Mouse (Mus musculus) embryonic facial prominence, embryonic 14.5 days (tissue): ENCODE results near the gene Tubgcp3. TPM values are rescaled to one million over a fixed set of nuclear protein-coding genes. Genes with fewer than 3 reads are reported as not detected.
"Not testable (repeated sequence)": the region's sequence is repeated elsewhere in the genome, so short reads cannot be mapped to it uniquely, and the experiment has no call there.

ENCODE experiments used
- ATAC-seq: fragments of 200-750 bp; cut with Nextera tagmentation; 2 replicates; pipeline ENCODE4 v1.8.0; 2017; ENCODE audit warnings: low read depth, moderate number of reproducible peaks, moderate TSS enrichment
- DNase-seq: peaks from one replicate; pipeline ENCODE4 v3.0.0-alpha.2; 2015; ENCODE audit warnings: low spot score
- H3K27ac ChIP-seq: fragments of 300-500 bp; sonication (generic); replicated peaks from 2 replicates; pipeline ENCODE4 v1.5.1; 2014; ENCODE audit warnings: low read depth, mild to moderate bottlenecking, low read length, moderate library complexity
- H3K27me3 ChIP-seq: fragments of 300-500 bp; sonication (generic); replicated peaks from 2 replicates; pipeline ENCODE4 v1.6.1; 2014; ENCODE audit warnings: low read length; ENCODE audit not compliant: control insufficient read depth, insufficient read depth
- H3K36me3 ChIP-seq: fragments of 300-500 bp; sonication (generic); 2 replicates; pipeline ENCODE4 v1.6.1; 2014; ENCODE audit warnings: low read length, mixed read lengths; ENCODE audit not compliant: control insufficient read depth, insufficient read depth
- H3K4me1 ChIP-seq: fragments of 300-500 bp; sonication (generic); 2 replicates; pipeline ENCODE4 v1.6.1; 2014; ENCODE audit warnings: antibody characterized with exemption, low read length; ENCODE audit not compliant: control insufficient read depth, insufficient read depth
- H3K4me2 ChIP-seq: fragments of 300-500 bp; sonication (generic); 2 replicates; pipeline ENCODE4 v1.6.1; 2014; ENCODE audit warnings: low read depth, mild to moderate bottlenecking, low read length, moderate library complexity, mixed read lengths
- H3K4me3 ChIP-seq: fragments of 300-500 bp; sonication (generic); 2 replicates; pipeline ENCODE4 v1.5.1; 2014; ENCODE audit warnings: low read depth, mild to moderate bottlenecking, low read length
- H3K9ac ChIP-seq: fragments of 300-500 bp; sonication (generic); 2 replicates; pipeline ENCODE4 v1.6.1; 2014; ENCODE audit warnings: low read depth, mild to moderate bottlenecking, low read length, moderate library complexity, mixed read lengths
- H3K9me3 ChIP-seq: fragments of 300-500 bp; sonication (generic); 2 replicates; pipeline ENCODE4 v1.6.1; 2016; ENCODE audit warnings: low read length; ENCODE audit not compliant: control insufficient read depth
- WGBS: fragments of 180-500 bp; shearing (Covaris S2); extraction: QIAGEN DNeasy Blood & Tissue Kit; methylation state at CpG from one replicate; pipeline ENCODE4 v1.1.7; 2014; 5-methylcytosine and 5-hydroxymethylcytosine counted together
- polyA plus RNA-seq: library from polyadenylated mRNA; unstranded; fragments of >200 nt; fragmentation: Nextera tagmentation; extraction: Ambion mirVana; gene quantifications from 2 replicates; pipeline ENCODE4 v1.2.1, GENCODE M21; 2014

The Tubgcp3 gene
- polyA plus RNA-seq, 1 experiment from 2014 or later: 35.9 TPM

DNA sequence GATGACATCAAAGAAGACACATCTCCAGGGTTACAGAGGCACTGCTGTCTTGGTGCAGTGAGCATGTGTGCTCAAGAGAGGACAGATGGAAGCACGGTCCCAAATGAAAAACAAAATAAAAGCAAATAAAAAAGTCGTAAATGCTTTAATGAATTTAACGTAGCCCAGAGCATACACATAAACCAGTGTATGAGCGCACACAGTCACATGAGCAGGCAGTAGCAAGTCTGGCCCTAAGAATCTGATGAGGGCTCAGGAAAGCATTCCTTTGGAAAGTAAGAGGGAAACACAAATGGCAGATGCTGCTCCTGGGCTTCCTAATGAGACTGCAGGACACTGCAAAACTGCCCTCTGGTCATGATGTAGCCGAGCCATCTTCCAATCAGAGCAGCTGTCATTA, 46.2 kb downstream of the Tubgcp3 start:
- Histone ChIP-seq H3K27ac (no peak overlapping the region), H3K36me3 (peaks cover 77% of the 10 kb centered on the region), H3K4me2 (no peak overlapping the region), H3K27me3 (no peaks in the 10 kb centered on the region), H3K4me1 (no peaks in the 10 kb centered on the region), H3K4me3 (no peak overlapping the region), H3K9ac (no peak overlapping the region), H3K9me3 (no peaks in the 10 kb centered on the region)
- DNase-seq (no peak), ATAC-seq (no peak)
- 76% methylated on average over 5 of the region's 5 CpGs for WGBS

DNA sequence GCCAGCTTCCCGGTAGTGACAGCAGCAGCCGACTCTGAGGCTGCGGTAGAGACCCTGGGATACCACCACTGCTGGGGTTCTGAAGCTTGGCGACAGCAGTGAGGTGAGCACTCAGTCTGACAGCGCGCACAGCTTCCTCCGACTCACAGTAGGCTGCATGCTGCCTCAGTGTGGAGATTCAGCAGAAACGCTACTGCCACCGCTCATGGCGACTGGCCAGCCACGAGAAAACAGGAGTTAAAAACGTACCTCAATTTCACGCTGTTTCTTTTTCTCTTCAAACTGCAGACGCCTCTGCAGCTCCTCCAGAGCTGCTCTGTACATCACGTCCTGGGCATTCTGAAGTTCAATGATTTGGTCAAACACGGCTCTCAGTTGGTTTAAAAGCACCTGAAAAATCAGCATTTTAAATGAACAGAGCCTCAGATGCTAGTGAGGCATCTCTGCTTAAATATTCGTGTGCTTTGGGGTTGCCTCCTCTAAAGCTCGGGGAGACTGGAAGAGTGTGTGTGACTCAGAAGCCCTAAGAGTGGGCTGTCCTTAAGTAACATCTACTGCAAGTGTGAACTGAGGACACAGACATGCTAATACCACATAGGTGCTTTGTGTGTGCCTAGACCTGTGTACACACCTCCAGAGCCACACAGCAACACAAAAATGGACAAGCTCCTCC, 50.4 kb downstream of the Tubgcp3 start:
- H3K4me2 ChIP-seq: no peak overlapping the region
- H3K9ac ChIP-seq: no peak overlapping the region
- DNase-seq (no peak), ATAC-seq (no peak)
- H3K27ac ChIP-seq: no peak overlapping the region
- H3K27me3 ChIP-seq: no peaks in the 10 kb centered on the region
- H3K36me3 ChIP-seq: peaks cover 82% of the 10 kb centered on the region
- 92% methylated on average over 18 of the region's 18 CpGs for WGBS
- H3K4me3 ChIP-seq: no peak overlapping the region
- no peaks in the 10 kb centered on the region for H3K9me3 ChIP-seq
- no peaks in the 10 kb centered on the region for H3K4me1 ChIP-seq

DNA sequence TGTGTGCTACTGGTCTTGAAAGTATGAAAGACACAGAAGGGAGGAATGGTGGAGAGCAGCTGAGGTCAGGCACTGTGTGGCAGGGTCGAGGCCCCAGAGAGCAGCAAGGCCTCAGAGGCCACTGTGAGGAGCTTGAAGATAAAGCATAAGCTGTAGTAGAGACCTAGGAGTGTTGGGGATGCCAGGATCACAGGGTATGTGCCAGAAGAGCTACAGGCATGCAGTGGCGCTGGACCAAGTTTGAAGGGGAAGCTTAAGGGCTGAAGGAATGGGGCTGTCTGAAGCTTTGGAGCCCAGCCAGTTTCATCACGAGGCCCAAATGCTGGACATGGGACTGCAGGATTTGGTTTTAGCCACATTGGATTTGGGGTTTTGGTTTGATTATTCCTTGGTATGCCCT, 54.7 kb downstream of the Tubgcp3 start:
- ATAC-seq: not testable (repeated sequence)

DNA sequence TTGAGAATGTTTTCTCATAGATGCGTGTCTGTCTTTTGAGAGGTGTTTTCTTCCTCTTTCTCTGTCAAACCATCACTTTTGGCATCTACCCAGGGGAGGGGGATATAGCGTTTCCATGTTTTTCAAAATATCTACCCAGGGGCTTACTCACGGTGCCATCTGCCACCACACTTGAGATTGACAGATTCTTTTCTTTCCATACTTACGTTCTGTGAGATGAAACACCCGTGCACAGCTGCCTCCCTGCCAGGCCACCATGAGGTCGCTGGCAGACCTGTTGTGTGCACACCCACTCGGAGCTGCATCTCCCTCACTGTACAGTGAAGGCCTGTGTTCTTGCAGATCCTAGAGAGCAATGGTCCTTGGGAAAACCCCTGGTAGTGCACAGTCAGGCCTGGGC, 58.8 kb downstream of the Tubgcp3 start:
- Histone ChIP-seq H3K27ac (no peak overlapping the region), H3K9ac (no peak overlapping the region), H3K27me3 (no peaks in the 10 kb centered on the region), H3K36me3 (peaks cover 27% of the 10 kb centered on the region), H3K4me1 (no peaks in the 10 kb centered on the region), H3K4me3 (no peak overlapping the region), H3K4me2 (no peak overlapping the region), H3K9me3 (no peaks in the 10 kb centered on the region)
- no peak for ATAC-seq
- DNase-seq: no peak
- 65% methylated on average over 7 of the region's 7 CpGs for WGBS

More for the DNA sequence above, 54.7 kb downstream of the Tubgcp3 start:
- H3K27ac ChIP-seq, H3K4me1 ChIP-seq, DNase-seq, H3K4me2 ChIP-seq, H3K27me3 ChIP-seq, H3K9me3 ChIP-seq, H3K9ac ChIP-seq, H3K4me3 ChIP-seq: not testable (repeated sequence)
- WGBS: 71% methylated on average over 3 of the region's 3 CpGs
- H3K36me3 ChIP-seq: peaks cover 59% of the 10 kb centered on the region

DNA sequence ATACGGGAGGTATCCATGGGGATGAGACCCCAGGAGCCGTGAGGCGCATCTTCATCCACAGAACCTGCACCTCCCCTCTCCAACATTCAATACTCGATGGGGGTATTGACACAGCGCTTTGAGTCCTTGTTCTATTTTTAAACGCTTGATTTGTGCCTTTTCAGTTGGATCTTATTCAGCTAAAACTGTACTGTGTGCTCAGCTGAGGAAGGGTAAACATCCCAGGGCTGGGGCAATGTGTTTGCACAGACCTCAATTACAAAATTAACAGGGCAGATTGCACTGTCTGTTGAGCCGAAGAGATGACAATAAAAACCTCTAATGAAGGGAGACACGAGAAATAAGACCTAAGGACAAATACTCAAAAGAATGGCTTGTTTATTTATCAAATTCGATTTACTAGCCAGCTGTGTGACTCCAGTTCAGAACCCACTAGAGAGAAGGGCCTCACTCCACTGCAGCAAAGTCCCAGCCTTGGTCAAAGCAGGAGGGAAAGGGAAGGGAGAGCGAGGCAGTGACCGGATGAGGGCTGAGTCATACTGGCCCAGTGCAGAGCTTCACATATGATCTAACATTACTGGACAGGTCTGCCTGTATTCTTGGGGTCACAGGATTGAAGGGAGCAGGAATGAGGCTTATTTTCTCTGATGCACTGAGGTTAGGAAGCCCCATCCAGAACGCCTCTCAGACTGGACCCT, 62.1 kb downstream of the Tubgcp3 start:
- H3K4me1 ChIP-seq: no peaks in the 10 kb centered on the region
- H3K4me2 ChIP-seq: no peak overlapping the region
- DNase-seq (no peak), ATAC-seq (no peak)
- no peaks in the 10 kb centered on the region for H3K27me3 ChIP-seq
- no peak overlapping the region for H3K9ac ChIP-seq
- no peak overlapping the region for H3K4me3 ChIP-seq
- no peaks in the 10 kb centered on the region for H3K9me3 ChIP-seq
- peaks cover 7% of the 10 kb centered on the region; the same call in 1 of the 2 replicates for H3K36me3 ChIP-seq
- no peak overlapping the region for H3K27ac ChIP-seq
- 65% methylated on average over 12 of the region's 12 CpGs for WGBS

DNA sequence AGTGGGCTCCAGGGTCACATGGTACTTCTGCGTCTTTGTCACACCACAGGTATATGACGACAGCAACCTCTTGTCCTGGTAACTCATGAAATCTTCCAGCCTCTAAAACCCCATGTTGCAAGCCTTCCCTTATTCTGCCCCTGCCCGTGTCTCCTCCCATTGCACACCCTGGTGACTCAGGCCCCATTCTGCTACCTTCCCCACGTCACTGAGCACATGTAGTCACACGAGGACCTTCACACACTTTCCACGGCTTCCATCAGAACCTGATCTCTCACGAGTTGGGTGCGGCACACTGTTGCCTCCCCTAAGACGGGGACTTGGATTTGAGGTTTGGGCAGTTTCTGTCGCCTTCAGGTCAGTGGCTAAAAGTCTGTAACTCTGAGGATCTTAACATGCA, 63.2 kb downstream of the Tubgcp3 start:
- Histone ChIP-seq H3K4me2 (no peak overlapping the region), H3K27ac (no peak overlapping the region), H3K4me1 (no peaks in the 10 kb centered on the region), H3K27me3 (0 out of 2 replicates have a peak, but pooled peaks cover 3% of the 10 kb centered on the region), H3K9ac (no peak overlapping the region), H3K9me3 (no peaks in the 10 kb centered on the region), H3K36me3 (no peaks in the 10 kb centered on the region), H3K4me3 (no peak overlapping the region)
- no peak for DNase-seq
- no peak for ATAC-seq
- WGBS: 78% methylated on average over 10 of the region's 10 CpGs

DNA sequence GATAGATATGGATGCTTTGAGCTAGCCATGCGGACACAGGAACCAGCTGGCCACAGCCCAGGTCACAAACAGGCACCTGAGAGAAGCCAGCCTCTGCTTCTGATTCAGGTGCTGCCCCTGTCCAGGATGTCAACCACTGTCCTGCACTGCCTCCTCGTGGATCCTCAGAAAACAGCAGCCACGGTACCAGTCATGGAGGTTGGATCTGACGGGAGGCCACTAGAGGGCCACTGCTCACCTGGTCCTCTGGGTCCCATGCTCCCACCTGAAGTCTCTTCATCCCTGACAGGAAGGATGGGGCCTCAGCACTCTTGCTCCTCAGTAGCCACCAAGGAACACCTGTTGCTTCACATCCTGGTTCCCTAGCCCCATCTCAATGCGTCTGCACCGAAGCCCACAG, 64.8 kb downstream of the Tubgcp3 start:
- Histone ChIP-seq H3K9me3 (no peaks in the 10 kb centered on the region), H3K9ac (no peak overlapping the region), H3K4me2 (no peak overlapping the region), H3K27me3 (0 out of 2 replicates have a peak, but pooled peaks cover 3% of the 10 kb centered on the region), H3K4me3 (no peak overlapping the region), H3K4me1 (no peaks in the 10 kb centered on the region), H3K27ac (no peak overlapping the region), H3K36me3 (no peaks in the 10 kb centered on the region)
- peak; percentile 47 for DNase-seq
- ATAC-seq: peak; percentile 76
- 21% methylated on average over 6 of the region's 6 CpGs for WGBS

DNA sequence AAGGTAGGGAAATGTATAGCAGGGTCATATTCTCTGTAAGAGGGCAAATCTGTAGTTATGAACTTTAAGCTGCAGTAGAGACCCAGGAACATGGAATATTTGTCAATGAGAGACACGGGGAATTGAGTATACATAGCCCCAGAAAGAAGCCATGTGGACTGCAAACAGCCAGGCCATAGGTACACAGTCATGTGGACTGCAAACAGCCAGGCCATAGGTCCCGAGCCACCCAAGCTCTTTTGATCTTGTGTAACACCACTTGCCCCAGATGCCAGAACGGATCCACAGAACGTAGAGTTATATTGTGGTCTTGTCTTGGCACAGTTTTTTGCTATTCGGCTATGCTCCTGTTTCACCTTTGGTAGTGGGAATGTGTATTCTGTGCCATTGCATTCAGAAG, 88.3 kb downstream of the Tubgcp3 start:
- no peak for DNase-seq
- no peak for ATAC-seq
- Histone ChIP-seq H3K36me3 (no peaks in the 10 kb centered on the region), H3K9me3 (no peaks in the 10 kb centered on the region), H3K4me2 (no peak overlapping the region), H3K4me3 (no peak overlapping the region), H3K27me3 (no peaks in the 10 kb centered on the region), H3K27ac (no peak overlapping the region), H3K9ac (no peak overlapping the region), H3K4me1 (no peaks in the 10 kb centered on the region)
- 84% methylated on average over 5 of the region's 5 CpGs for WGBS
